Mouse (Mus musculus): ENCODE data around the gene Serpinb9b.
"Not testable (repeated sequence)": the region's sequence is repeated elsewhere in the genome, so short reads cannot be mapped to it uniquely, and the experiment has no call there.

Gene Serpinb9b

DNA sequence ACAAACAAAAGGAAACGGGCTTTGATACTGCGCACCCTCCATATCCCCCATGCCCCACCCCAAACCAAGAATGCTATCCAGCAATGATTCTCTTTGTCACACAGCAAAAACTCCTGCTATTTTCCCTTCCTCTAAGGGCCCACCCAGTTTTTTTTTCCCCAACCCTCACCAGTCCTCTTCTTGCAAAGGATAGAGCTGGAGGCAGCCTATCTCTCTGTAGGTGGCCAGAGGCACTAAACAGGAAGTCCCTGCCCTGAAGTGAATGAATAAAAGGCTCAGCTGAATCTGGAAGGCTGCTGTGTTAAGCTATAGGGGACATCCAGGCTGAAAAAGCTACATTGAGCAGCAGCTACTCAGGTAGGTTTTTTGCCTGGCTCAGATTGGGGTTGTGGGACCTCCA, at the start of gene Serpinb9b:
Gene Serpinb9b, plus strand, starts transcription at position 173 of the 400 bp plus-strand sequence.
- peak; percentile 69 for DNase-seq (ENCODE audit: low read depth, low spot score)

GRCm38 (mm10) chr13:32982556-32983042, 44.6 kb upstream of the Serpinb9b start:
- no peak for DNase-seq (ENCODE audit: low read depth, low spot score)

GRCm38 (mm10) chr13:32986256-32986655, 41.0 kb upstream of the Serpinb9b start:
- DNase-seq (ENCODE audit: low read depth, low spot score) = no peak

GRCm38 (mm10) chr13:32993152-32993893, 33.9 kb upstream of the Serpinb9b start:
- DNase-seq (ENCODE audit: low read depth, low spot score) = no peak

GRCm38 (mm10) chr13:32993894-32994242, 33.3 kb upstream of the Serpinb9b start:
- DNase-seq (ENCODE audit: low read depth, low spot score) = no peak

DNA sequence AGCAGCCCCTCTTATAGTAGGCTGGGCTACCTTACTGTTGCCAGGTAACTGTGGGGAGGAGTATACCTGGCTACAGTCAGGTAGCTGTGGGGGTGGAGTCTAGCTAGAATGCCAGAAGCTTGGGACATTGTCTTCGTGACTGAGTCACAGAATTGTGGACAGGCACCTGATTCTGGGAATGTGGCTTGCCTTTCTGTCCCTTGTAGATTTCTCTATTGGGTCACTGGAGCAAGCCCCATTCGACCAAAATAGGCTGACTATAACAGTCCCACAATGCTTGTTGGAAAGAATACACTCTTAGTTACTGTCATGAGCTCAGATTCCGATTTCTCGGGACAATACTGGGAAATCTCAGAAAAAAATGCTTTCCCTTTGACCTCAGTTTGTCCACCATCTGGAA, 32.2 kb upstream of the Serpinb9b start:
- DNase-seq (ENCODE audit: low read depth, low spot score) = no peak

DNA sequence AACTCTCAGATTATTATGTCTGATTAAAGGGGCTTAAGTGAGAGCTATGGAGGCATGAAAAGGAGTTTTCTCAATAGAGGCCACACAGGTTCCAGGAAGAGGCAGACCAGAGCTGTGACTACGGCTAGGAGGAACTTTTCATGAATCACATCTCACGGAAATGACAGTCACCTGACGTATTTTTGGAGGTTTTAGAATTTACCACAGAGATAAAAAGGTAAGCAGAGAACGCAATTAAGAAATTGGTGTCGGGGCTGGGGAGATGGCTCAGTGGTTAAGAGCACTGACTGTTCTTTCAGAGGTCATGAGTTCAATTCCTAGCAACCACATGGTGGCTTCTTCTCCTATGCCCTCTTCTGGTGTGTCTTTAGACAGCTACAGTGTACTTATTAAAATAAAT, 25.9 kb upstream of the Serpinb9b start:
- no peak for DNase-seq (ENCODE audit: low read depth, low spot score)

- DNase-seq (ENCODE audit: low read depth, low spot score) = no peak
These were observed 24.3 kb upstream of the Serpinb9b start, which contains the start of gene Serpinb9 for GRCm38 (mm10) chr13:33002950-33003349. Gene Serpinb9, plus strand, starts transcription at chr13:33003250.

GRCm38 (mm10) chr13:33003523-33004413, 23.4 kb upstream of the Serpinb9b start:
- DNase-seq (ENCODE audit: low read depth, low spot score) = no peak

DNA sequence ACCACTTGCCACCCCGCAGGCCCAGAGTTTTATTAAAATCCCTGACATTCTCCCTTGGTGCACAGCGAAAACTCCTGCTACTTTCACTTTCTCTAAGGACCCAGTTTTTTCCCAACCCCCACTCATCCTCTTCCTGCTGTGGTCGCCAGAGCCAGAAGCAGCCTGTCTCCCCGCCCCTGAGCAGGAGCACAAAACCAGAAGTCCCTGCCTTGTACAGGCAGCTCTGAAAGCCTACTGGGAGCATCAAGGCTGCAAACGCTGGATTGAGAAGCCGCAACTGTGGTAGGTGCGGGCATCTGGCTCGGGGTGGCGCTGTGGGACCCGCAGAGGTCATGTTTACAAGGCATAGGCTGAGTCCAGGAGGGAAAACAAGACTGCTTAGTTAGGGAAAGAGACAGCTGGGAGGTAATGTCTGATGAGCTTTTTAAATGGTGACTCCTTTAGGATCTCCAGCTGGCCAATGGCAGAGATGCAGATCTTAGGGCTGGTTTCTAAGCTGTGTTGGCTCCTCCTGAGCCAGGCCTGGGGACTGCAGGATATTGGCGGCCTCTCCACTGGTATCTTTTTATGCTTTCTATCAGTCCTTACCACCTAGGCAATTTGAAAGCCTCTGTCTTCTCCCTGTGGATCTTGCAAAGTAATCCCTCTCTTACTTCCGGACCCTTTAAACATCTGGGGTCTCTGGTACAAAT, 22.7 kb upstream of the Serpinb9b start:
- peak; percentile 90 for DNase-seq (ENCODE audit: low read depth, low spot score)

GRCm38 (mm10) chr13:33005501-33006075, 21.6 kb upstream of the Serpinb9b start:
- DNase-seq (ENCODE audit: low read depth, low spot score) = no peak

DNA sequence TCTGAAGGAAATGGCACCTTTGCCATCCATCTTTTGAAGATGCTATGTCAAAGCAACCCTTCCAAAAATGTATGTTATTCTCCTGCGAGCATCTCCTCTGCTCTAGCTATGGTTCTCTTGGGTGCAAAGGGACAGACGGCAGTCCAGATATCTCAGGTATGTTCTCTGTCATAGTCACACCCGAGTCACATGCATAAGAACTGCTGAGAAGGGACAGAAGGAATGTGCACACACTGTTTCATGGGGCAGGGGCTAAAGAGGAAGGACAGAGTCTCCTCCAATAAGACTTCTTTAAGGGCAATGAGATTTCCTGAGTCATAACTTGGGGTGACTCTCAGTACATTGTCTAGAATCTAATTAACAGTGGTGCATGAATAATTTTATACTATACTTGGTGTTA, 20.7 kb upstream of the Serpinb9b start:
- no peak for DNase-seq (ENCODE audit: low read depth, low spot score)

GRCm38 (mm10) chr13:33012395-33012794, 14.8 kb upstream of the Serpinb9b start:
- no peak for DNase-seq (ENCODE audit: low read depth, low spot score)

DNA sequence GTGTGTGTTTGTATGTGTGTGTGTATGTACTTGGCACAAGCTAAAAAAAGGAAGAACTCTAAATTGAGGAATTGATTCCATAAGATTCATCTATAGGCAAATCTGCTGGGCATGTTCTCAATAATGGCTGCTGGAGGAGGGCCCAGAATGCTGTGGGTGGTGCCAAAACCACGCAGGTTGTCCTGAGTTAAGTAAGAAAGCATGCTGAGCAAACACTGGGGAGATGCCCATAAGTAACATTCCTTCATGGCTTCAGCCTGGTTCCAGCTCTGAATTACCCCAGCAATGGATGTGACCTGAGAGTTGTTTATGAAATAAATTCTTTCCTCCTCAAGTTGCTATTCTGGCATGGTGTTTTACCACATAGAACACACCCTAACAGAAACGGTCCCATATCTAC, 13.9 kb upstream of the Serpinb9b start:
- DNase-seq (ENCODE audit: low read depth, low spot score) = no peak

- no peak for DNase-seq (ENCODE audit: low read depth, low spot score)
These were observed 4.8 kb upstream of the Serpinb9b start for GRCm38 (mm10) chr13:33022371-33022770.

GRCm38 (mm10) chr13:33026427-33027057, 674 bp upstream of the Serpinb9b start:
- no peak for DNase-seq (ENCODE audit: low read depth, low spot score)

DNA sequence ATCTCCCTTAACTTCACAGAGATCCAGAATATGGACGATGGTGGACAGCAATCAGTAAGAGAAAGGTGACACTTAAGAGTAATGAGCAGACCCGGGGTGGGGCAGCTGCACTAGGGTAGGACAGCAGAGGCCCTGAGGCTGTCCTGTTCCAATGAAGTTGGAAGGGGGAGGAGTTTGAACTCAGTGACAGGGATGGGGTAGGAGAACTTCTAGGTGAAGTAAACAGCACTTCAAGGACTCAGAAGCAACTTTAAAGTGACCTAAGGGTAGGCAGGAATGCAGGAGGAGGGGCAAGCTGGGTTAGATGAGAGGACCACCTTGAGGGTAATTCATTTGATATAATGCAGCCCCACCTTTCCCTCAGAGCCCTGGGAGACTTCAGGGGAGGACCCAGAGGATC, 930 bp downstream of the Serpinb9b start:
- DNase-seq (ENCODE audit: low read depth, low spot score) = peak; percentile 27

GRCm38 (mm10) chr13:33028550-33028949, 1.3 kb downstream of the Serpinb9b start:
- DNase-seq (ENCODE audit: low read depth, low spot score) = no peak

- not testable (repeated sequence) for DNase-seq (ENCODE audit: low read depth, low spot score)
These were observed 2.3 kb downstream of the Serpinb9b start for GRCm38 (mm10) chr13:33029478-33029877.

DNA sequence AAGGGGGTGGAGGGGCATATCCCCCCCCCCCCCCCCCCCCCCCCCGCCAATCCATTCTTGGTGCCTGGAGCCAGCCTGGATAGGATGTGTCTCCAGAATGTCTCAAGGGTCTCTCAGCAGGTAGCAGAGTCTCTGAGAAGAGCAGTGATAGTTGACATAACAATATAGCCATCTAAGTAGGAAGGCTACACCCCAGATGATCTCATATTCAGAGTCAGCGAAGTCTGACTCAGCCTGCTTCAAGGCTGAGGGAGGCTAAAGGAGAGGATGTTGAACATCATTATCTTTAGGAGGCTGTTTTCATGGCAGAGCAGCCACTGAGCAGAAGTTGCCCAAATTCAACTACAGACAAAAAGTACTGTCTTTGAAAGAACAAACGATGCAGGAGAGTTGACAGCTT, 3.1 kb downstream of the Serpinb9b start:
- DNase-seq (ENCODE audit: low read depth, low spot score) = peak; percentile 70

- DNase-seq (ENCODE audit: low read depth, low spot score) = no peak
These were observed 8.3 kb downstream of the Serpinb9b start for GRCm38 (mm10) chr13:33035506-33035905.

Measured in ES-CJ7 (cell line).